Mouse (Mus musculus) heart, adult 2 months (tissue): ENCODE measurements around the gene Dglucy. TPM values are rescaled to one million over a fixed set of nuclear protein-coding genes. Genes with fewer than 3 reads are reported as not detected.

Source experiments
- DNase-seq, 2 experiments: peaks; one replicate each; pipeline ENCODE4 v3.0.0; 2021
- H3K27ac ChIP-seq: fragments of 200-600 bp; 2 replicates; pipeline ENCODE4 v1.8.1; 2022
- H3K27me3 ChIP-seq: fragments of 200-500 bp; 2 replicates; pipeline ENCODE4 v1.6.1; 2012; ENCODE audit warnings: mild to moderate bottlenecking, low read length, inconsistent platforms, mixed read lengths; ENCODE audit not compliant: control insufficient read depth, insufficient read depth
- H3K36me3 ChIP-seq: fragments of 200-500 bp; 2 replicates; pipeline ENCODE4 v1.6.1; 2012; ENCODE audit warnings: low read length, inconsistent platforms; ENCODE audit not compliant: control insufficient read depth, insufficient read depth
- H3K4me1 ChIP-seq: fragments of 200-500 bp; 2 replicates; pipeline ENCODE4 v1.6.1; 2011; ENCODE audit warnings: low read length; ENCODE audit not compliant: control insufficient read depth, insufficient read depth
- H3K4me3 ChIP-seq: fragments of 200-600 bp; 2 replicates; pipeline ENCODE4 v1.8.1; 2022
- H3K79me2 ChIP-seq: fragments of 200-500 bp; replicated peaks from 2 replicates; pipeline ENCODE4 v1.6.1; 2012; ENCODE audit warnings: mild to moderate bottlenecking, inconsistent platforms, low read length, moderate library complexity, mixed read lengths; ENCODE audit not compliant: control insufficient read depth, insufficient read depth
- H3K9ac ChIP-seq: fragments of 200-500 bp; 2 replicates; pipeline ENCODE4 v1.6.1; 2012; ENCODE audit warnings: low read depth, mild to moderate bottlenecking, control low read depth, inconsistent platforms, low read length, mixed read lengths
- CTCF ChIP-seq: fragments of 200-600 bp; IDR thresholded peaks from 2 replicates; pipeline ENCODE4 v1.8.1; 2022; ENCODE audit warnings: antibody characterized with exemption, mild to moderate bottlenecking, moderate library complexity
- EP300 ChIP-seq: fragments of 200-500 bp; IDR thresholded peaks from 2 replicates; pipeline ENCODE4 v1.6.1; 2011; ENCODE audit warnings: low read depth, low read length, control low read depth; ENCODE audit not compliant: insufficient read depth
- POLR2A ChIP-seq: fragments of 200-500 bp; IDR thresholded peaks from 2 replicates; pipeline ENCODE4 v1.6.1; 2011; ENCODE audit warnings: mild to moderate bottlenecking, low read depth, low read length, control low read depth; ENCODE audit not compliant: insufficient read depth
- WGBS: fragments of 180-500 bp; shearing (Covaris S2); methylation state at CpG from one replicate; pipeline ENCODE4 v1.1.7; 2018; 5-methylcytosine and 5-hydroxymethylcytosine counted together
- intact Hi-C: fragments of 180-260 bp; cut with DNase I; formaldehyde crosslinking; loops from one replicate; pipeline ENCODE4 v1.15.1; 2025
- polyA plus RNA-seq: library from polyadenylated mRNA; depleted of rRNA; stranded (reverse); fragments of >200 nt; gene quantifications from 2 replicates; pipeline ENCODE4 v1.2.3, GENCODE M21; 2012
- total RNA-seq, 2 experiments: library from RNA; stranded (reverse); gene quantifications; 2 replicates each; pipeline ENCODE4 v1.2.3; 2021

Gene Dglucy
- total and polyA plus RNA-seq, 3 experiments = 36.8 to 64.0 (median 60.9) TPM

- TF ChIP-seq CTCF (no peak), EP300 (no peak), POLR2A (no peak)
- intact Hi-C loops = loop anchor here (10.0 kb wide), 1 partner anchor 1040 kb away; no protein-coding TSS in a partner anchor
- H3K9ac ChIP-seq = no peak overlapping the region
- H3K36me3 ChIP-seq = no peaks in the 10 kb centered on the region
- no peaks in the 10 kb centered on the region for H3K4me1 ChIP-seq
- H3K79me2 ChIP-seq = no peaks in the 10 kb centered on the region
- no peak for DNase-seq
- H3K4me3 ChIP-seq = no peak overlapping the region
- H3K27me3 ChIP-seq = no peaks in the 10 kb centered on the region
- no peak overlapping the region for H3K27ac ChIP-seq
Measured at GRCm38 (mm10) chr12:100865072-100865471, 86.2 kb downstream of the Dglucy start.

DNA sequence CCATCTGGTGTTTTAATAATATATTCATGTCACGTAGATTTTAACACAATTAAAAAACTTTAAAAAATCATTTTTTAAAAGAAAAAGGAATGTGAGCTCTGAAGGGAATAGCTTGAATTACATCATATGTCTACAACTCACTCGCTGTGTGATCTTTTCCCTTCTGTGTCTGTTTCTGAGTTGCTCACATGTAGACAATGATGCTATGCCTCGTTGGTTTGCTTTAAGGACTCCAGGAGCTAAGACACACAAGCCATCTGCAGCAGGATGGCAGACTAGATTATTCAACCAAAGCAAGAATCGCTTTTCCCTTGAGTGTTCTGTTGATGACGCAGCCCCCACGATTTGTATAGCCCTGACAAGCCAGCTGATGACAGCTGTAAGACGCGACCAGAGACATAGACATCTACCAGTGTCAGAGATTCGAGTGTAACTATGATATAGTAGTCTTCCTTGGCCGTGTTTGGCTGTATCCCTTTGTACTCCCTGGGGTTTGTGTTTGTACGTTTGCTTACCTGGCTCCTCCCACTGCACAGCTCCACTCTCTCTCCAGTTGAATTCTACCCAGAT, 86.7 kb downstream of the Dglucy start:
- Histone ChIP-seq H3K27me3 (no peaks in the 10 kb centered on the region), H3K9ac (no peak overlapping the region), H3K27ac (no peak overlapping the region), H3K4me3 (no peak overlapping the region), H3K36me3 (no peaks in the 10 kb centered on the region), H3K4me1 (no peaks in the 10 kb centered on the region), H3K79me2 (no peaks in the 10 kb centered on the region)
- 68% methylated on average over 11 of the region's 11 CpGs for WGBS
- DNase-seq = no peak
- intact Hi-C loops = loop anchor here (10.0 kb wide), 1 partner anchor 1039 kb away; no protein-coding TSS in a partner anchor
- TF ChIP-seq CTCF (no peak), POLR2A (no peak), EP300 (no peak)

- Histone ChIP-seq H3K36me3 (no peaks in the 10 kb centered on the region), H3K27me3 (no peaks in the 10 kb centered on the region), H3K27ac (no peak overlapping the region), H3K4me3 (no peak overlapping the region), H3K9ac (no peak overlapping the region), H3K4me1 (no peaks in the 10 kb centered on the region), H3K79me2 (no peaks in the 10 kb centered on the region)
- DNase-seq = no peak
- WGBS = 91% methylated on average over 8 of the region's 8 CpGs
- intact Hi-C loops = loop anchor here (10.0 kb wide), 1 partner anchor 1038 kb away; no protein-coding TSS in a partner anchor
- no peak for TF ChIP-seq CTCF
- TF ChIP-seq EP300 = no peak
- no peak for TF ChIP-seq POLR2A
Measured at GRCm38 (mm10) chr12:100867097-100867496, 88.2 kb downstream of the Dglucy start.

- no peak for DNase-seq
- H3K27me3 ChIP-seq = no peaks in the 10 kb centered on the region
- no peak for TF ChIP-seq CTCF
- TF ChIP-seq EP300 = no peak
- TF ChIP-seq POLR2A = no peak
- H3K4me1 ChIP-seq = peaks cover 2% of the 10 kb centered on the region
- H3K36me3 ChIP-seq = no peaks in the 10 kb centered on the region
- WGBS = 64% methylated on average over 4 of the region's 4 CpGs
- no peaks in the 10 kb centered on the region for H3K79me2 ChIP-seq
- H3K4me3 ChIP-seq = no peak overlapping the region
- H3K9ac ChIP-seq = no peak overlapping the region
- intact Hi-C loops = loop anchor here (10.0 kb wide), 1 partner anchor 1037 kb away; no protein-coding TSS in a partner anchor
- no peak overlapping the region for H3K27ac ChIP-seq
Measured at GRCm38 (mm10) chr12:100868049-100868622, 89.3 kb downstream of the Dglucy start.

DNA sequence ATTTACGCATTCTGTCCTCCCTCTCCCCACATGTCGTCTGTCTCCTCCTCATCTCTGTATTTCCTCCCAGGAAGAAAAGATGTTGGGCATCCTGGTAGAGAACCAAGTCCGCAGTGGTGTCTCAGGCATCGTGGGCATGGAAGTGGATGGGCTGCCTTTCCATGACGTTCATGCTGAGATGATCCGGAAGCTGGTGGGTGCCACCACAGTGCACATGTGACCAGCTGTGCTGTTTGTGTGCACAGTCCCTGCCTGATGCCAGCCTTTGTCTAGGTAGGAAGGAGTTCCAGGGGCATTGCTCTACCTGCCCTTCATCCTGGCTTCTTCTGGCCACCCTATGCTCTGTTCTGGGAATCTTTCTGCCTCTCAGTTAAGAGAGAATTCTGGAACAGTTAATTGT, 92.4 kb downstream of the Dglucy start:
- Histone ChIP-seq H3K79me2 (no peaks in the 10 kb centered on the region), H3K9ac (no peak overlapping the region), H3K4me3 (no peak overlapping the region), H3K27me3 (no peaks in the 10 kb centered on the region), H3K4me1 (peaks cover 3% of the 10 kb centered on the region), H3K27ac (no peak overlapping the region), H3K36me3 (no peaks in the 10 kb centered on the region)
- no peak for TF ChIP-seq CTCF
- TF ChIP-seq EP300 = no peak
- no peak for TF ChIP-seq POLR2A
- DNase-seq = no peak
- WGBS = 94% methylated on average over 6 of the region's 6 CpGs
- intact Hi-C loops = no loop called here

GRCm38 (mm10) chr12:100871841-100872240, 93.0 kb downstream of the Dglucy start:
- DNase-seq = no peak
- no peaks in the 10 kb centered on the region for H3K27me3 ChIP-seq

More at GRCm38 (mm10) chr12:100871841-100872240, 93.0 kb downstream of the Dglucy start:
- Histone ChIP-seq H3K27ac (no peak overlapping the region), H3K4me3 (no peak overlapping the region), H3K79me2 (no peaks in the 10 kb centered on the region), H3K36me3 (no peaks in the 10 kb centered on the region), H3K4me1 (peaks cover 3% of the 10 kb centered on the region), H3K9ac (no peak overlapping the region)
- intact Hi-C loops = no loop called here
- TF ChIP-seq EP300 = no peak
- 79% methylated on average over 2 of the region's 2 CpGs for WGBS
